Mouse (Mus musculus): ENCODE results near the gene Cox18.

GRCm38 (mm10) chr5:90203168-90203567 lies 20.6 kb downstream of the Cox18 start:
- TF ChIP-seq CTCF (IDR thresholded peaks at IDR 0.05; ENCODE audit: low read depth, low read length) (peak; percentile 23), POLR2A (IDR thresholded peaks at IDR 0.05; ENCODE audit: insufficient read depth, low read length) (no peak)
